ENCODE assay signal across 8 mouse cellular contexts in the genomic region with DNA sequence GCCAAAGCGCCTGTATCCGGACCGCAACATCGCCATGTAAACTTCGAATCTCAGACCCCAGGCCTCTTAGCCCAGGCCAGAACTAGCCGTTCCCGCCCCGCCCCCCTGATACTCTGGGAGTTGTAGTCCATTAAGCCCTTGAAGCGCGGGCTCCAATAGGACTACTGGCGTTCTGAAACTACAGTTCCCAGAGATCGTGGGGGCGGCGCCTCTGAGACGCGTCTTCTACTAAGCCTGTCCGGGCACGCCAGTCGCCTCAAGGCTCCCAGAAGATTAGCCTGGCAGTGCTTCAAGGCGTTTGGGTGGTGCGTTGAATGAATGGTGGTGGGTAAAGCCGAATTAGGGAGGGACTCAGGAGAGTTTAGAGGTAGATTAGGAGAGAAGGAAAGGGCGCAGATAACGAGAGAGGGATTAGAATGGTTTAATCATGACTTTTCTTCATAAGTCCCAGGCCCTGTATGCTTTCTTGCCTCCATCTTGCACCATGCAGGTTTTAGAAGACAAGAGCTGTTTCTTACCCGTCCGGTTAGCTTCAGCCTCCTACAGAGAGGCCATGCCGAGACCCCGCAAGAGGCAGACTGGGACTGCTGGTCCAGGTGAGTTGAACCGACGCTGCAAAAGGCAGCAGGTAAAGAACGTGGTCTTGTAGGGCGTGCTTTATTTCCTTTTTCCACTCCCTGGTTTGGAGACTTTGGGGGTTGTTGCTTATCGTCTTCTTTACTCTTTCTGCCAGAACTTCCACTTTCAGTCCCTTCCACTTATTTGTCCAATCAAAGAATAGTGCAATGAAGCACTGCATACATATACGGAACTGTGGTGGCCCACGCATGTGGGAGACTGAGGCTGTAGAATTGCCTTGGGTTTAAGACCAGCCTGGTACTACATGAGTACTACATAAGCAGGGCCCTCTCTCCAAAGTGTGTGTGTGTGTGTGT. TPM values are rescaled to one million over a fixed set of nuclear protein-coding genes. Genes with fewer than 3 reads are reported as not detected.
DNase-seq lines count a peak whose midpoint lies in the region; ATAC-seq lines count a peak whose summit lies in the region.

A gene (minus strand): TSS at position 106 of the 935 bp plus-strand sequence.
A gene (plus strand): TSS at position 250 of the 935 bp plus-strand sequence.

- WGBS in hindbrain, embryonic 15.5 days, result under 1% methylated on average over 35 of the region's 35 CpGs

- H3K27ac ChIP-seq in hindbrain, embryonic 15.5 days (replicated peaks), result peak within 1 kb of the TSS; percentile 79

- H3K36me3 ChIP-seq in hindbrain, embryonic 15.5 days, result peaks cover 18% of the 10 kb centered on the region

- H3K9ac ChIP-seq in hindbrain, embryonic 15.5 days, result peak within 1 kb of the TSS; percentile 82

- ATAC-seq in hindbrain, embryonic 15.5 days (ENCODE audit: low FRiP score, low read depth), result peak; percentile 100

- DNase-seq in T-cell, adult 2 months (ENCODE audit: low spot score), result peak; percentile 92
- DNase-seq in cerebellum, postnatal 36 days, result peak; percentile 94
- DNase-seq in frontal cortex, postnatal 36 days (ENCODE audit: low spot score in 2 of 2), result peak; percentile 91 to 98
- peak; percentile 92 for DNase-seq in left cerebral cortex, adult 11 months (ENCODE audit: low spot score)
- peak; percentile 96 for DNase-seq in lung, postnatal 4 days
- DNase-seq in retina, postnatal 7 days (ENCODE audit: low read depth, low spot score), result peak; percentile 98
- DNase-seq in urinary bladder, adult 2 months (ENCODE audit: low spot score), result peak; percentile 75

- no peaks in the 10 kb centered on the region for H3K27me3 ChIP-seq in hindbrain, embryonic 15.5 days

- H3K4me3 ChIP-seq in hindbrain, embryonic 15.5 days, result peak within 1 kb of the TSS; percentile 70

- H3K4me2 ChIP-seq in hindbrain, embryonic 15.5 days, result peak within 1 kb of the TSS; percentile 79

- no peaks in the 10 kb centered on the region for H3K9me3 ChIP-seq in hindbrain, embryonic 15.5 days

- peaks cover 30% of the 10 kb centered on the region for H3K4me1 ChIP-seq in hindbrain, embryonic 15.5 days (replicated peaks)

RNA-seq across cellular contexts. Expression of the first gene that starts in this region (rescaled TPM):
- polyA plus RNA-seq in hindbrain, embryonic 15.5 days (2015; fragmentation: Nextera tagmentation; extraction: Ambion mirVana), result 36.1 and 41.7 TPM in 2 replicates
- polyA plus RNA-seq in urinary bladder, adult 2 months (2012; rRNA removed), result 37.3 and 49.8 TPM in 2 replicates

RNA-seq across cellular contexts. Expression of the second gene that starts in this region (rescaled TPM):
- polyA plus RNA-seq in hindbrain, embryonic 15.5 days (2015; fragmentation: Nextera tagmentation; extraction: Ambion mirVana), result 130 and 131 TPM in 2 replicates
- polyA plus RNA-seq in urinary bladder, adult 2 months (2012; rRNA removed), result 40.8 and 50.3 TPM in 2 replicates

Comparison
In these comparisons a context has a peak if more than half of its experiments do, and no peak if none do; other contexts are left out.
1. Peak in every context shown above with its lines: DNase-seq, ATAC-seq, H3K4me3 ChIP-seq and H3K27ac ChIP-seq.